Mouse (Mus musculus) T-helper 17 cell (primary cell): ENCODE measurements around the gene Cfap97d2.
"Not testable (repeated sequence)": the region's sequence is repeated elsewhere in the genome, so short reads cannot be mapped to it uniquely, and the experiment has no call there.

Experiments
- in situ Hi-C, 2 experiments: fragments of 300-600 bp; cut with MboI, MseI; formaldehyde crosslinking; loops; 1 replicate in 1 of 2; 2 replicates in 1 of 2; pipeline ENCODE4 v1.15.1; 2025; ENCODE audit warnings: high pct_unique_total_duplicates in 2 of 2

The Cfap97d2 gene

DNA sequence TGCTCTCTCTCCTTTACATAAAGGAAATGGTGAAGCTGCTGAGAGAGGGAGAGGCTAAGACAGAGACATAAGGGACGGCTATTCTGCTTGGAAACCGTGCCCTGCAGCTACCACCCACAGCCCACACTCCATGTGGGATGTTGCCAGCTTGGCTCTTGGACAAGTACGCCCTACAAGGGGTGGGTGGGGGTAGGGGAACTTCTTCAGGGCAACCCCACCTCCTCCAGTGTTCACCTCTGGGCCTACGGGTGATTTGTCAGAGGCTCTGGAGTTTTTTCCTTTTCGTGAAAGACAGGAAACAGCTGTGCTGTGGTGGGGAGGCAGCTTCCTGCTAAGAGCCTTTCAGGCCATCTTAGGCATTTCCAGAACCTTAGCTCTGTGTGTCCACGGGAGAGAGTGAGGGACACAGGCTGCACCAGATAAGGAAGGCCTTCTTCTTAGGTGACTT is 34.7 kb downstream of the Cfap97d2 start:
- in situ Hi-C loops = loop anchor here in 1 of 2 experiments (5.0 kb wide), 1 partner anchor 33 kb away; the partner anchor contains the start of gene Cfap97d2

DNA sequence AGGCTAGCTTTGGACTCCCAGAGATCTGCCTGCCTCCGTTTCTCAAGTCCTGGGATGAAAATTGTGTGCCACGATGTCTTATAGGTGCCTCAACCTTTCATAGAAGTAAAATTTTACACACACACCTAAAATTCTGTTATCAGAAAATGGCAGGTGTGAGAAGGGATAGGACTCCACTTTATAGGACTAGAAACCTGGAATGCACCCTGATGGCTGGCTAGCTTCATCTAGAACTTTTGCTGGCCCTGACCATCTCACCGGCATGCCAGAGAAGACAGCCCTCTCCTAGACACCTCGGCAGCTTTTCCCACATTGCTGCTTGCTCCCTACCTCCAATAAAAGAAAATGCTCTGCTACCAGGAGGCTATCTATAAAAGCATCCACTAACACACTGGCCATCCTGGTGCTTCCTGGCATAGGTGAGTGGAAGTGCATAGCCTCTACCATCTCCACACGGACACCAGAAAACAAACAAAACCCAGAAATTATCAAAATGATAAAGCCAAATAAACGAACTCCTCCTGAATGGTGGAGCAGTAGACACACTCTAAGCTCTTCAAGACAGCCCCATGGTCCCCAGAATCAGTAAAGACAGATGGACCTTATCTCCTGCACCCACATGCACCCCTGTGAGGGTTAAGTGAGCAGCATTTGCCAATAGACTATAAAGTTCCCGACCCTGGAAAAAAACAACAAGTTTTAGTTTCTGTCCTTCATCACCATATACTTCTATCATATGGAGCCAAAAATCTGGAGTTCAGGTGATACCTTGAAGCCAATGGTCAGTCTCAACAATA is 35.3 kb downstream of the Cfap97d2 start:
- in situ Hi-C loops = loop anchor here in 1 of 2 experiments (5.0 kb wide), 1 partner anchor 34 kb away; the partner anchor contains the start of gene Cfap97d2

DNA sequence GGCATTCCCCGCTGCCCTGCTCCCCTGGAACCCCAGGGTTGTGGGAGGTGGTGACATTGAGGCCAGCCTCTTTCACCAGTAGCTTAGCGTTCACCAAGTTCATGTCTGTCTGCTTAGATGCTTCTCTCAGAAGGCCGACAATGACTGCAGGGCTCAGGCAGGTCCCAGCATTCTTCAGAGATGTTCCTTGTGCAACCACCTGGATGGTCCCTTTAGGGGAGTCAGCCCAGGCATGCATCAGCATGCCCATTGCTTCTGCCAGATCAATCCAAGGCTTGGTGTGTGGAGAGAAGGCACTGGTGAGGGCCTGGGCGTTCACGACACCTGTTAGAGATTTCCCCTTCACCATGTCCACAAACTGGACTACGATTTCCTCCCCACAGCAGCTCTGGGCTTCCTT is 40.5 kb downstream of the Cfap97d2 start:
- in situ Hi-C loops = not testable (repeated sequence)

DNA sequence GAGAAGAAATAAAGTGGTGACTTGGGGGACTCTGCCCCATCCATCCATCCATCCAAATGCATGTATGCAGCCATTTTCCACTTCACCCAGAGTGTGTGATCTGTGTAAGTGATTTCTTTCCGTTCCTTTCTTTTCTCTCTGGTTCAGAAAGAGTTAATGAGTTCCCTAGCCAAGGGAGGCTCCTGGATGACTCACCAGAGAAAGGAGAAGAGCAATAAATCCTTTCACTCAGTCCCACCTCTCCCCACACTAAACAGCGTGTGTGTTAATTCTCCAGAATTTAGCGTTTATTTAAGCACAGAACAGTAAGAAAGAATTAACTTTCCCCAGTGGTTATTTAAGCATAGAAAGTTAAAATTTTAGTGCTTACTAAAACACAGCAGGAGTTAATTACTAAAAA is 41.9 kb downstream of the Cfap97d2 start:
- in situ Hi-C loops = no loop called here

DNA sequence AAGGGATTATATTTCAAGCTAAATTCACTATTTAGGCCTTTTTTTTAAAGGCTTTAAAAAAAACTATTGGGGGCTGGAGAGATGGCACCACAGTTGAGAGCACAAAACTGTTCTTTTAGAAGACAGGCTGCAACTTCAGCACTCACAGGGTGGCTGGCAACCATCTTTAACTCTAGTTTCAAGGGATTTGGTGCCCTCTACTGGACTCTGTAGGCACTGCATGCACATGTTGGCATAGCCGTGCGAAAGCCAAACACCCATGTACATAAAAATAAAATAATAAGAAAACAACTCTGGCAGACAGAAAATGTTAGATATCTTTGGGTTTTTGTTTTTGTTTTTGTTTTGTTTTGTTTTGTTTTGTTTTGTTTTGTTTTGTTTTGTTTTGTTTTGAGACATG is 48.0 kb downstream of the Cfap97d2 start:
- in situ Hi-C loops = loop anchor here (5.0 kb wide), 4 partner anchors 66 to 341 kb away; no protein-coding TSS in a partner anchor

DNA sequence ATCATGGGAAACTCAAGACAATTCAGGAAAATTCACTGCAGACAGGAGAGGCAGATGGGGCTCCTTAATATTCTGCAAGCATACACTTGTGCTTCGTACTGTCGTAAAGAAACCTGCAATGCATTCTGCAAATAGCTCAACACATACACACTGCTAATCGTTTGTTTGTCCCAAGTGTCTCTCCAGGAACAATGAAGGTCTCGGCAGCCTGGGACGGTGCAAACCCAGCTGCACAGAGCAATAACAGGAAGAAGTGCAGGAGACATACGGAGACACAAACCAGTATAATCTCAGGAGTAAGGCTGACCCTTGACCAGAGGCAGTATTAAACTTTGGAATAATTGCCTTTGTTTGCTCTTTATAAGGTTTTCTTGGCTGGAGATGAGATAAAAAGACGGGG is 50.8 kb downstream of the Cfap97d2 start:
- in situ Hi-C loops = no loop called here

DNA sequence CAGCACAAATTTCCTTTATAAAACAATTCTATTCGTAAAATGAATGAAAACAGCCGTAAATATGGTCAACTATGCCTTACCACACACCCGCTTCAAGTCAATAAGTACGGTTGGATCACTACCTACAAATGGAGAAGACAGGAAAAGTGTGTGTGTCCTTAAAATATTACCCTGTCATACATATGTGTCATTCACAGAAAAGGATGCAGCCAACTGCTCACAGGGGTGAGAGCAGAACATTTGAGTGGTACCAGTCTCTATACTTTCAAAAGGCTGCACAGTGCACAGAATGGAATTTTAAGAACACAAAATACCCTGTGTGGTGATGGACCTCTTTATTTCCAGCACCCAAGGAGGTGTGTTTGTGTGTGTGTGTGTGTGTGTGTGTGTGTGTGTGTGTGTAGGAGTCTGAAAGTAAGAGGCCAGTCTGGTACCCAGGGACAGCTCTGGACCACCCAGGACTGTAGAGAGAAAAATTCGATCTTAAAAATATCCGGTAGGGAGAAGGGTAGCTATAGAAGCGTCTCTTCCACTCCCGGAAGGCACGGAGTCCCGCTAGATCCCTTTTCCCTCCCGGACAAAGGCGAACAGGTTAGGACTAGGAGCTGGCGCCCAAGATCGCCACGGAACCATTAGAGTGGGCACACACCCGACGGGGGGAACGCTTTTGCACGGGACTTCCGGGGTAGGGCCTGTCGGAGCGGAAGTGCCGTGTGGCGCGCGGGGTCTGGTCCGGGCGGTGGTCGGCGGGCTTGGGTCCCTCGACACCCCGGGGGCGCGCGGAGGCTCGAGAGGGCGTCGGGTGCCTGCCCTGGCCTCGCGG is 51.5 kb downstream of the Cfap97d2 start, which contains the start of gene Cdc16:
Cdc16 (plus strand) TSS at position 695 of the 823 bp plus-strand sequence.
- in situ Hi-C loops = no loop called here

DNA sequence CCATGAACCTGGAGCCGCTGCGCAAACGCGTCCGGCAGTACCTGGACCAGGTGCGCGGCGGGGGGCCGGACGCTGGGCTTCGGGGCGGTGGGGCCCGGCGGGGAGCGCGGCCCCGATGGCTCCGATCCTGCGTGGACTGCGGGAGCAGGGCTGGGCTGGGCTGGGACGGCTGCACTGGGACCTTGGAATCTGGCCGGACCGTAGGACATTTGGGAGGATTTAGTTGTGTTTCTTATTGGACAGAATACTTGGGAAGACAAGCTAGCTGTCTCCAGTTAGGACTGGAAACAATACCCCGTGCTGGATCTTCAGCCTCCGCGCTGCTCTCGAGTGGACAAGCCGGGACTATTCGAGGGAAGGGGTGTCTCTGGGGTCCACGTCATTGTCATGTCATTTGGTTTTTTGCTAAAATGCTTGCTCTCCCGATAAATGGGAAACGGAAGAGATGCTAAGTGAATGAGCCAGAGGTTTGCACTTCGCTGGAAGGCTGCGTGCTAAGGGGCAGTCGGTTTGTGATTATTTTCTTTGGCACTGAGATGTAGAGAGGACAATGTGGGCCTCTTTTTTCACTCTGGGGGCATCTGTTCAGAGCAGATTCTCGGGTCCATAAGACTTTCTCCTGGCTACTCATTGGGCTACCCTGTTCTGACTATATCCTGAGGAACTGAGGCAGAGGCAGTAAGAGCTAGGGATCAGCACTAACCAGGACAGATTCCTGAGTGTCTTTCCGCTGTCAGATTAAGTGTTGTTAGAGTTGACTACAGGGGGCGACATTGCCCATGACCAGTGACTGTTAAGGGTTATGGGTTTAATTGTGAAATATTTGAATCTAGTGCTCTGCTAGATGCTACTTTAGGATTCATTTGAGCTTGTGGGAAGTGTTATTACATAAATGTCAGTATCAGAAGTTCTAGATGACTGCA is 52.4 kb downstream of the Cfap97d2 start:
- in situ Hi-C loops = no loop called here

DNA sequence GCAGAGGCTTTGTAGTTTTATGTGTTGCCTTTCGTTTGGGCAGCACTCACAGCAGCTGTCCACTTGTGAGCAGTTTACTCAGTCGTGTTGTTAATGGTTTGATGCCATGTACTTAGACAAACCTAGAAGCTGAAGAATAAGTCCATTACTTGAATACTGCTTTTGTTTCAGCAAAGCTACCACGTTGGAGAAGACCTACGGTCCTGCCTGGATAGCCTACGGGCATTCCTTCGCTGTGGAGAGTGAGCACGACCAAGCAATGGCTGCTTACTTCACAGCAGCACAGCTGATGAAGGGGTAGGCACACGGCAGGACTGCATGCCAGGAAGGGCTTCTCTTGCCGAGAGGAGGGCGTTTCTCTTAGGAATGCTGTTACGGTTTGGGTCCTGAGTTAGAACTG is 63.5 kb downstream of the Cfap97d2 start:
- in situ Hi-C loops = no loop called here

DNA sequence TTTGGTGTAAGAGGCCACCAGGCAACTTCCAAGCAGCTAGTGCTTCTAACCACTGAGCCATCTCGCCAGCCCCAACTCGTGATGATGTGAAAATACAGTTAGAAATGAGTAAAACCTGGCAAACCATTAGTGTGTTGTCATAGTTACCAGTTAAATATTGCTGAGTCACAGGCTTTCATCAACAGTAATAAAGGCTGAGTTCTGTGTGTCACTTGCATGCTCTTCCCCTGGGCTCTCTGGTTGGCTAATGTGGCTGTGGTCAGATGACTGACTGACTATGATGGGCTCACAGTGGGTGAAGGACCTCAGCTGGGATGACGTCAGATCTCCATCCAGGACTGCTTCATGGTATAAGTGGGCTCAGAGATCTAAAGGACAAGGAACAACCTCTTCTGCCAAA is 74.8 kb downstream of the Cfap97d2 start:
- in situ Hi-C loops = loop anchor here in 1 of 2 experiments (10.0 kb wide), 1 partner anchor 676 kb away; the partner anchor contains the start of genes Cul4a and Pcid2

DNA sequence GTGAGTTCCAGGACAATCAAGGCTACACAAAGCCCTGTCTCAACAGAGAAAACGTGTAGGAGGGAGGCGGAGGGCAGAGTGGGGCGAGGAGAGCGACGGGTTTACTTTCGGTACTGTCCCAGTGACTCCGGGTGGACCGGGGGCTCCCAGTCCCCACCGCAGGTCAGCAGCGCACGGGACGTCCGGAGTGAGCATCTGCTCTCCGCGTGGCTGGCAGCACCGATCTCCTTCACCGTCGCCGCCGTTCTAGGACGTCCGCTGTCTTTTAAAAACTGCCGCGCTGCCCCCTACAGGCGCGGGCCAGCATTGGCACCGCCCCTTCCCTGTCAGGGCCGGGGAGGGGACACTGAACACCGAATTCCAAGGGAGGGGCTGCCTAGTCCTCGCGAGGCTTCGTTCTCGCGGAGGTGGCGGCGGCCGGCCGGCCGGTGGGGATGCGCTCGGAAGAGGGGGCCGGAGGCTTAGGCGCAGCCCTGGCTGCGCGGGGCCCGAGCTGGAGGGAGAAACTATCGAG is 79.6 kb downstream of the Cfap97d2 start, which contains the start of gene Upf3a:
Upf3a (plus strand) TSS at position 366 of the 514 bp plus-strand sequence.
- in situ Hi-C loops = loop anchor here in 1 of 2 experiments (10.0 kb wide), 1 partner anchor 681 kb away; the partner anchor contains the start of genes Cul4a and Pcid2

DNA sequence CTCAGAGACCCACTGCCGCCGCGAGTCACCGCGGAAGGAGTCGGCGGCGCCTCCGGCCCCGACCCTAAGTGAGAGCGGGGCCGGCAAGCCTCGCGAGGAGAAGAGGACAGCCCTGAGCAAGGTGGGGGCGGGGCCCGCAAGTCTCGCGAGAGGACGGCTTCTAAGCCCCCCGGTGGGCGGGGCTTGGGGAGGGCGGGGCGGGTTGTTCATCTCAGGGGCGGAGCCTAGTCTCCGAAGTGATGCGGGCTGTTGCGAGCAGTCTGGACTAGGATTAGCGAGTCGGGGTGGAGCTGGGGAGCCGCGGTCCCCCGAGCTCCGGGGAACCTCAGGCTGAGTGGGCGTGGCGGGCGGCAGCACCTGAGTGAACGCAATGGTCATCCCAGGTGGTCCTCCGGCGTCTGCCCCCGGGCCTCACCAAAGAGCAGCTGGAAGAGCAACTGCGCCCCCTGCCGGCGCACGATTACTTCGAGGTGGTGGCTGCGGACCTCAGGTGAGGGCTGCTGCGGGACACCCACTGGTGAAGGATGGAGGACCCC is 80.1 kb downstream of the Cfap97d2 start:
- in situ Hi-C loops = loop anchor here in 1 of 2 experiments (10.0 kb wide), 1 partner anchor 681 kb away; the partner anchor contains the start of genes Cul4a and Pcid2

DNA sequence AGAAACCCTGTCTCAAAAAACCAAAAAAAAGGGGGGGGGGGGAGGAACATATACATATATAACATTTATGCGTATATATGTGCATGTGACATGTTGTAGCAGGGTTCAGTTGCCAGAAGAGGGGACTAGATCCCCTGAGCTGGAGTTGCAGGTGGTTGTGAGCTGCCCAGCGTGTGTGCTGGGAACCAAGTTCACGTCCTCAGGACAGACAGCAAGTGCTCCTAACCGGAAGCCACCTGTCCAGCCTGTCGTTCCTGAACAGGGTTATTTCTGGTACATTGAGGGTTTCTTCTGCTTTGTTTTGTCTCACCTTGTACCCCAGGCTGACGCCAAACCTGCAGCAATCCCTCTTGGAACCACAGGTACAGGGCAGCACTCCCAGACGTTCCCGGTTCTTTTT is 83.9 kb downstream of the Cfap97d2 start:
- in situ Hi-C loops = loop anchor here in 1 of 2 experiments (10.0 kb wide), 1 partner anchor 685 kb away; the partner anchor contains the start of genes Cul4a and Pcid2
